Mouse (Mus musculus) cerebellum, postnatal 36 days (tissue): ENCODE measurements around the gene Ss18l1.

Experiments
- DNase-seq, 2 experiments: peaks; one replicate each; pipeline ENCODE4 v3.0.0; 2021 to 2022; ENCODE audit warnings: mixed read lengths in 2 of 2

The Ss18l1 gene

GRCm38 (mm10) chr2:180040406-180040805 lies 1.9 kb upstream of the Ss18l1 start:
- DNase-seq, result no peak

- DNase-seq, result no peak
Observed at GRCm38 (mm10) chr2:180041577-180042255, 593 bp upstream of the Ss18l1 start.

- peak; percentile 46 to 62 for DNase-seq
Observed at GRCm38 (mm10) chr2:180042858-180043515, 678 bp downstream of the Ss18l1 start.

GRCm38 (mm10) chr2:180045283-180045682 lies 3.0 kb downstream of the Ss18l1 start:
- peak in 1 of 2 experiments; percentile 26 for DNase-seq

GRCm38 (mm10) chr2:180047580-180047979 lies 5.3 kb downstream of the Ss18l1 start:
- no peak for DNase-seq

- no peak for DNase-seq
Observed at GRCm38 (mm10) chr2:180047980-180048635, 5.8 kb downstream of the Ss18l1 start.

- DNase-seq, result peak; percentile 92
Observed at GRCm38 (mm10) chr2:180050986-180051385, 8.7 kb downstream of the Ss18l1 start.

GRCm38 (mm10) chr2:180051986-180052733 lies 9.9 kb downstream of the Ss18l1 start:
- DNase-seq, result peak in 1 of 2 experiments; percentile 27

GRCm38 (mm10) chr2:180053001-180053400 lies 10.7 kb downstream of the Ss18l1 start:
- DNase-seq, result no peak

GRCm38 (mm10) chr2:180063338-180064131 lies 21.2 kb downstream of the Ss18l1 start:
- no peak for DNase-seq

- DNase-seq, result no peak
Observed at GRCm38 (mm10) chr2:180069770-180070480, 27.6 kb downstream of the Ss18l1 start.

- peak; percentile 96 to 97 for DNase-seq
Observed at GRCm38 (mm10) chr2:180070481-180071453, 28.5 kb downstream of the Ss18l1 start, which contains the start of gene Mtg2. Gene Mtg2, plus strand, starts transcription at chr2:180070588.

- DNase-seq, result no peak
Observed at GRCm38 (mm10) chr2:180071671-180072070, 29.4 kb downstream of the Ss18l1 start.

GRCm38 (mm10) chr2:180072886-180073285 lies 30.6 kb downstream of the Ss18l1 start:
- DNase-seq, result no peak

- DNase-seq, result no peak
Observed at GRCm38 (mm10) chr2:180077622-180078021, 35.3 kb downstream of the Ss18l1 start.

GRCm38 (mm10) chr2:180080680-180081079 lies 38.4 kb downstream of the Ss18l1 start:
- no peak for DNase-seq

- no peak for DNase-seq
Observed at GRCm38 (mm10) chr2:180083063-180083462, 40.8 kb downstream of the Ss18l1 start.

- no peak for DNase-seq
Observed at GRCm38 (mm10) chr2:180084565-180084964, 42.3 kb downstream of the Ss18l1 start.

GRCm38 (mm10) chr2:180085926-180086636 lies 43.8 kb downstream of the Ss18l1 start:
- peak; percentile 38 to 42 for DNase-seq

- DNase-seq, result no peak
Observed at GRCm38 (mm10) chr2:180086637-180087027, 44.3 kb downstream of the Ss18l1 start.
